Mouse (Mus musculus): ENCODE data around the gene Rpa2.

DNA sequence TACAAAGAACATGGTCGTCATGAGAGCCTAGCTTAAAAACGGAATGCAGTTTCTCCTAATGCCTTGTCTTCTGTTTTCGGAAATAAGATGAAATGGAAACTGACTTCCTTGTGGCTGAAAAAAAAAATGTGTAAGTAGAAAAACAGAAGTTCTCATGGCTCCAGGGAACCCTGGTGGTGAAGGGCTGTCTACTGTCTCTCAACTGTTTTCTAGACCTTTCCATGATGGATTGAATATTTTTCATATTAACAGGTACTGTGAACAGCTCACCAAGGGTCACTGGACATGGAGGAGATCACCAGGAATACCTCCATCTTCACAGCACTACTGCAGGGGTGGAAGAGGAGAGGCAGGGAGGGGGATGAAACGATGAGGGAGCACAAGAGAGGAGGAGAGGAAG lies 29.9 kb downstream of the Rpa2 start:
- TF ChIP-seq POLR2A (IDR thresholded peaks at IDR 0.05; ENCODE audit: extremely low read depth, insufficient read depth, low read length) (no peak), CTCF (IDR thresholded peaks at IDR 0.05; ENCODE audit: extremely low read depth, insufficient read depth, low read length) (no peak)

All from cortical plate, adult 2 months (tissue).